Mouse (Mus musculus): Measurements from ENCODE around the gene Ctnna2. TPM values are rescaled to one million over a fixed set of nuclear protein-coding genes. Genes with fewer than 3 reads are reported as not detected.

The Ctnna2 gene
- polyA plus RNA-seq, 1 experiment from 2014 or later, result 0.44 TPM

DNA sequence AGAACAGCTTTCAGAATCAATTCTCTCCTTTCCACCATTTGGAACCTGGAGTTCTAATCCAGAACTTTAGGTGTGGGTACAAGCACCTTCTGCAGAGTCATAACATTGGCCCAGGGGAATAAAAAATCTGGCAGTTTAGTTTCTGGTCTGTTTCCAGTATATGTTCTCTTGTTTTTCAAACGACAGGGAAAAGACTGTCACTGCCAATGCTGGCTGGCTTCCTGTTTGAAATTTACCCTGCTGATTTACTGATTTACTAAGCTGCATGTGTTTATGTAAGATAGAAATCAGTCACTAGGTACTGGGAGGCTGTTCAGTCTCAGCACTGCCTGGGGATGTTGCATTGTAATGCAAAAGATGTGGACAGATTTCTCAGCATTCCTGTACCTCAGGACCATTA lies 375.6 kb downstream of the Ctnna2 start:
- no peak for DNase-seq (ENCODE audit: low spot score)

DNA sequence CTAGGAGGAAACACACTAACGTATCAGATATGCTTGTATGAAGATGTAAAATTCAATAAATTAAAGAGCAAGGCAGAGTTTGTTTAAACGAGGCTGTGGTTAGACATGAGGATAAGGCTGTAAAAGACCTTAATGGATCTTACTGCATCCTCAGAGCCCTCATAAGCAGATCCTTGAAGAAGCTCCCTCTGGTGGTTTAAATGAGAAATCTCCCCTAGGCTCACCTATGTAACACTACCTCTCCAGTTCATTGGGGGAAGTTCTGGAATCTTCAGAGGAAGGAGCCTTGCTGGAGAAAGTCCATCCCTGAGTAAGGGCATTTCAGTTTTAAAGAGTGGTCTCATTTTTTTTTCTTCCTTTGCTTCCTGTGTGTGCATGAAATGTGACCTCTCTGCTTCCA lies 380.3 kb downstream of the Ctnna2 start:
- no peak for DNase-seq (ENCODE audit: low spot score)

DNA sequence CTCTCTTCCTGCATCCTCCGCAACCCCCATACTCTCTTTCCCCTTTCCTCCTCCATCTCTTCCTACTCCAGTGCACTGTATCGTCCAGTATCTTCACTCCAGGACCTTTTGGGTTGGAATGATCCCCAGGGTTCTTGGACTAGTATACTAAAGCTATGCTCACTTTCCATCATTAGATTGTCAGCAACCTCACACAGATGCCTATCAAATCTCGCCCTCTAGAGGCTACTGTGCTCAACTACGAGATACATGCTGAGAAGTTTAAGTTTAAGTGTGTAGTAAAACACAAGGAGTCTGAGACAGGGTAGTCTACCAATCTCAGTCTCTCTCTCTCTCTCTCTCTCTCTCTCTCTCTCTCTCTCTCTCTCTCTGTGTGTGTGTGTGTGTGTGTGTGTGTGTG lies 396.9 kb downstream of the Ctnna2 start:
- DNase-seq (ENCODE audit: low spot score), result no peak

DNA sequence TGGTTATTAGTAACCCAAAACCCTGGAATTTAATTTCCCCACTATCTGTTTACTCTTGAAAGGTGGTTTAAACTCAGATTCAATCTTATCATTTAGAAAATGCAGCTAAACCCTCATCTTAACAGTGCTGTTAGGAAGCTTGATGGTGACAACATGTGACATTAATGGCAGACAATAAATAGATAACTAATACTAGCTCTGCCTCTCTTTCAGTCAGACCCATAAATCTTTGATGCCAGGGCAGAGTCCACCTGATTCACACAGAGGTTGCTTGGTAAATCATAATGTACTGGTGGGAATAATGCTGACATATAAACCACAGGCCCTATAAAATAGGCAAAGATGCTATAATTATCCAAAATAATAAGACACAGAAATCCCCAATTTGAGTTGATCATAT lies 398.6 kb downstream of the Ctnna2 start:
- DNase-seq (ENCODE audit: low spot score), result no peak

DNA sequence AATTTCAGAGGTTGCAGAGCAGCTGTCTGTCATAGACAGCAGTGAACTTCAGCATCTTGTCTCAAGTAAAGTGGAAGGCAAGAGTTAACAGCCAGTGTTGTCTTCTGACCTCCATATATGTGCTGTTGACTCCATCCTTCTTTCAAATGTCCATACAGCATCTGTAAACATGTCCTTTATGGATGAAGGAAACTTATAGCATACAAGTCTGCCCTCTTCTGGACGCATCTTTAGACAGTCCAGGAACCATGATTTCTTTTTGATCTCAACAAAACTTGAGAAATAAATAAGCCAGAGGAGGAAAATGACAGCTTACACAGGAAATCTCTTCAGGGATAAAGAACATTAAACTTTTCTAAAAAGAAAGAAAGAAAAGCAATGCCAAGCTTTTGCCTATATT lies 400.9 kb downstream of the Ctnna2 start:
- DNase-seq (ENCODE audit: low spot score), result no peak

DNA sequence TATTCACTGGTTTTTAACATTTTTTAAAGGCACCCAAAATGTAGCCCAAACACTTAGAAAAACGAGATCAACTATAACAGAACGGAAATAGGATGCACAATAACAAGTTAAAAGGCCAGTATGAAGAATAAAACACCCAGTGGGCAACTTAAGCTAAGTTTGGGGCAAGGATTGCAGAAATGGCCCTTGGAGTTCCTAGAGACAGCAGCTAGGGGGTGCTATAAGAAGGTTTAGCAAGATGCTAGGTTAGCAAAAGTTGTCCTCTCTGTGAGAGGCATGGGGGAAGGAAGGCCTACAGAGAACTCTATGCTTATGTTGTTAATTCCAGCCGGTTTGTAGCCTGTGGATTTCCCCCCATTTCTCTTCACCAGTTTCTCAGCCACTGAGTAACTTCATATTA lies 401.9 kb downstream of the Ctnna2 start:
- DNase-seq (ENCODE audit: low spot score), result no peak

DNA sequence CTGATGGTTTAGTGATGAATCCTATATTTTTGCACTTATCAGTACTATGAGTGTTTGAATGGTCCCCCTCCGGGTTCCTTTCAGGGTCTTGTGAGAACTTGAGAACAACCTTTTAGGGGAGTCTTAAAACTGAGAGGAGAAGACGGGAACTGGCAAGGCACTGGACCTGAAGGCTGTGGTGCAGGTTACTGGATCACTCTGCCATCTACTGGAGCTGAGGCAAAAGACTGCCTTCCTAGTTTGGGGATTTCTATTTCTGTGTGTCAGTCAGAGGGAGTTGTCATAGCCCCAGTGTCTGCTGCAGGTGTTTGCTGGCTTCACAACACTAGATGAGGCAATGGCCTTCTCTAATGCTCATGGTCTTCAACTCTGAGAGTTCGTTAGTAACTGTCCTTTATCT lies 406.9 kb downstream of the Ctnna2 start:
- no peak for DNase-seq (ENCODE audit: low spot score)

DNA sequence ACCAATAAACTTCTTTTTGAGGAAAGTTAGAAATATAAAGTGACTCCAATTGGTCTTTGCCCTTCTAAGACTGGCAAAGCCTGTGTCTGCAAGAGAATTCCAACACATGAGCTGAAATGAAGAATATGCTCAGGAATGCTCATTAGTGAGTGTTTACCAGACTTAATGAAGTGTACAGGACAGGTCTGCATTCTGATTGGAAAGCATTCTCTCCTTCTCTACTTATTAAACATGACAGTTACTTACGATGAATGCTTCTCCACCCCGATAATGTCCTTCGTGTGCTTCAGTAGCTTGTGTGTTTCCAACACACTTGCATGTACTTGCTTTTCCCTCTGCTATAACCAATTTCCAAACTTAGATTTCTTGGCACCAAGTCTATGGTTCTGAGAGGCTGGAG lies 409.6 kb downstream of the Ctnna2 start:
- no peak for DNase-seq (ENCODE audit: low spot score)

DNA sequence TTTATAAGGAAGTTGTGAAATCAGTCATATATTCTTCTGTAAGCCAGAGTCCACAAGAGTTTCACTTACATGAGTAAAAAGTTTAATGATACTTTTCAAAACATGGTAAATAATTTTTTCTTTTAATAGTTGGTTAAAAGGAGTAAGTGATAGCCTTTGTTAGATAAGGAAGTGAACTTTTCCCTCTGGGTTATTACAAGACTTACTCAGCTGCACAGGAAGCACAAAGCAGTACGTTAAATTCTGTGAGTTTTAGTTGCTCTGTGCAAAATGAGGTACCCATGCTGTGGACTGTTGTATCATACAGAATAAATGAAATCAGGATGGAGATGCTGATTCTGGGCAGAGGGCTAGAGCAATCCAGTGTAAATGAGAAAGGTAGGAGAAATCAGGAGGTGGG lies 423.3 kb downstream of the Ctnna2 start:
- no peak for DNase-seq (ENCODE audit: low spot score)

DNA sequence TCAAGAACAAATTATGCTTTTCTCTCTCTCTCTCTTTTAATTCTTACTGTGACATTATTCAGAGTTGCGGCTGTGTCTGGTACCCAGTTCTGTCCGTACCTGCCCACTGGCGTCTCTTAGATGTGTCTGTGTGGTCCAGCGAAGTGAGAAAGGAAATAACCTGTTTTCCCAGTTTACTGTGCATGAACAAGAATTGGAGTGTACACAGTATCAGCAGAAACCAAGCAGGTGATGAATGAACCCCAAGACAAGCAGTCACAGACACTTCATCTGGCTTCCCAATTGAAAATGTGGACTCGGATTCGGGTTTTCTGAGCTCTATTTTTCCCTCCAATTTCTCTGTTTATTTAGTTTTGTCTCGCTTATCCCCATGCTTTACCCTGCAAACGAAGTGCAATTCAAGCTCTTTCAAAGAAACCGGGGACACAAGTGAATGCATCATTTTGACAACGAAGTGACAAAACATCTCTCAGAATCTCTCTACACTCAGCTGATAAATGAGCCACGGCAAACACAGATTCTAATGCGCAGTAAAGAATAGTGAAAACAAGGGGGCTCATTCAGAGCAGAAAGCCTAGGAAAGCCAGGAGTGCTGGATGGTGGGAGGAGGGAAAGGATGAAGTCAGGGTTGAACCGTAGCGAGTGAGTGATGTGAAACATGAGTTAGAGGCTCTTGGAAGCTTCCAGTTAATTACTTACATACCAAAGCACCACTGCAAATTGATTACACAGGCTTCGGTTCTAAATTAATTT lies 442.3 kb downstream of the Ctnna2 start:
- no peak for DNase-seq (ENCODE audit: low spot score)

DNA sequence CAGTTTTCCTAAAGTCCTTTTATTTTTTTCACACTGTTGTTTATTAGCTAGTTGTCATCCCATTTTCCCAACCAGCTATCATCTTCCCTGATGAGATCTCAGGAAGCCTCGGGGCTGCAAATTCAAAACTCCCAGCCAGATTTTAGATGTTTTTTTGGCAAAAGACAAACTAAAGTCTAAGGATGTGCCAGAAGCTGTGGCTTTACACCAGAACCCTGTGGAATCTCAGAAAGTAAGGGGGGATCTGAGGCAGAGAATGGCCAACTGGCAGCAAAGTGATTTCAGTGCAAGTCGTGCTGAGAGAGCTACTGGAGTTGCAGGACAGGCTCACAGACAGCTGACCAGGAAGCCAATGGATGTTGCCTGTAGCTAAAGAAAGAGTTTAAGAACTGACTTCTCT lies 451.9 kb downstream of the Ctnna2 start:
- no peak for DNase-seq (ENCODE audit: low spot score)

DNA sequence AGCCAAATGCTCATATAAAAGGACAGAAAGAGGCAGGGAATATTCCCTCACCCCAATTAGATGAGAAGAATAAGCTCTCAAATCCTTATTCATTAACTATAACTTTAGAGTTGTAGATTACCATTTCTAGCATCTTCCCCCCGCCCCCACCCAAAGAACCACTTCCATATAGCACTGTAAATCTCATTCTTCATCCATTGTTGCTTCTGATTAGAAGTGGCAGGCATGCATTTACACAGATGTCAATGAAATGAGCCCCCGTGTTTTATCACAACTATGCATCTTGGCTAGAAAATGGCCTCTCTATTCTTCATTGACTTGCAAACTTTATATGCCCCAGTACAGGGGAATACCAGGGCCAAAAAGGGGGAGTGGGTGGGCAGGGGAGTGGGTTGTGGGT lies 457.7 kb downstream of the Ctnna2 start:
- DNase-seq (ENCODE audit: low spot score), result no peak

DNA sequence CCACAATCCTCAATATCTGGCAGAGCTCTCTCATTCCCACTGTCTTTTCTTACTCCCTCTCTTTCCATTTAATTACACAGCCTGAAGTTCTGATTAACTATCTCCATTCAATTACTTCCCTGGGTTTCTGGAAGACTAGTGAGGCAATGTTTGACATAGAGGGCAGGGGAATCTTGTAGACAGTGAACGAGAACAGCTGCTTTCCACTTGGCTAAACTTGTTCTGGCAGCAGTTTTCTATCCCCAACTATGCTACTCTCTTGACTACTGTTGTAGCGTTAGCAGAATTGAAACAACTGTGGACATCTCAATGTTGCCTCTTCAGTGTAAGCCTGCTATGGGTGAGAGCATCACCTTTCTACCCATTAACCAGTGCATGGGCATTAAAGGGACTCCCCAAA lies 463.0 kb downstream of the Ctnna2 start:
- no peak for DNase-seq (ENCODE audit: low spot score)

DNA sequence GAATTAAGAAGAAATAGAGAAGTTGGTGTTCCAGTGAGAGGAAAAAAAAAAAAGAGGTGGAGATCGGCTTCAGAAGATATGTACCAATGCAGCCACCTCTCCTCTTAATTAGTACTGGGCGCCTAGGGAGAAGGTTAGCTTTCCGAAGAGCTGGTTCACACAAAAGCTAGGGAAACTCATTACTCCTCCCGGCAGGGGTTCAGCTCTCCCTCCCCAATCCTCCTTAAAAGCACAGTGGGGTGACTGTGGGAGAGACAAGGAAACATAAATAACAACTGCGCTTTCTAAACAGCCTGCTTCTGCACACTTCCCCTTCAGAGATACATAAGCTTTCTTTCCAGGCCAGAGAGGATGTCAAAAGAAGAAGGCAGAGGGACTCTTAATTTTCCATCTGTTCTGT lies 467.7 kb downstream of the Ctnna2 start:
- DNase-seq (ENCODE audit: low spot score), result no peak

DNA sequence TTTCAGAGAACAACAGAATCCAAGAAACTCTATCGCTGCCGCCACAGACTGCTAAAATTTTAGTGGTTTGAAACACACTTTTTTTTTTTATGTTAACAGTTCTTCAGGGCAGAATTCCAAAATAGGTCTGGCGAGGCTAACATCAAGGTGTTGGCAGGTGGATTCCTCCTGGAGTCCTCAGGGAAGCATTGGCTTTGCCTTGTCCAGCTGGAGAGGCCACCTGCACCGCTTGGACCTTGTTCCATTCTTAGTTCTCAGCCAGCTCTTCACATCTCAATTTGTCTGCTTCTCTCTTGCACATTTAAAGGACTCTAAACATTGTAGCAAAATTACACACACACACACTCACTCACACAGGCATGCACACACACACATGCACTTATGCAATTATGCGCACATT lies 487.8 kb downstream of the Ctnna2 start:
- DNase-seq (ENCODE audit: low spot score), result no peak

DNA sequence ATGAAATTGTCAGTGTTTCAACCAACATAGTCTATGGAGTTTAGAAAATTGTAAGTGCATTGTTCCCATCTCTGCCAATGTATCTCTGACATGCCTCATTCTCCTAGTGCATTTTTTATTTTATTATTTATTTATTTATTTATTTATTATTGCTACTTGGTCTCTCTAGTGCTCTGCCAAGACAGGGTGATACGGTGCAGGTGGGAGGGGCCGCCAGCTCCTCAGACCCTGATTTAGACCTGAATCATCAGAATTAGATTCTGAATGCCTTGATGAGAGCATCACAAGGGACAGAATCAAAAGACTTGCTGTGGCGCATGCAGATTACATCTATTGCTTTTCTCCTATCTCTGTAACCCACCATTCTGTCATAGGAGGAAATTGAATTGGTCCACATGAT lies 492.8 kb downstream of the Ctnna2 start:
- no peak for DNase-seq (ENCODE audit: low spot score)

DNA sequence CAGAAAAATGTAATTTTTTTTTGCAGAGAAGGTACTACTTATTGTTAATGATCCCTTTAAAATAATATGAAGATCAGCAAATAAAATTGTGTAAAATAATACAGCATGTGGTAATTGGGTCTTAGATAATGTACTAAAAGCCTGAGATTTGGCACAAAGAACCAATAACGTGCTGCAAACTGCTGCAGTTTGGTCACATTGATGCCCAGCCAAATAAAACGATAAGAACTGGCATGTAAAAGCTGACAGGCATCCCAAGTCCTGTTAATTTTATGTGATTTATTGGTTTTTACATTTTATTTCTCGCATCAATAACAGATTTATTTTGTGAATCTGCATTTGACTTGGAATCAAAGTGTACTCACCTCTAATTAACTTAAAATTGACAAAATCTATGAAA lies 497.4 kb downstream of the Ctnna2 start:
- no peak for DNase-seq (ENCODE audit: low spot score)

DNA sequence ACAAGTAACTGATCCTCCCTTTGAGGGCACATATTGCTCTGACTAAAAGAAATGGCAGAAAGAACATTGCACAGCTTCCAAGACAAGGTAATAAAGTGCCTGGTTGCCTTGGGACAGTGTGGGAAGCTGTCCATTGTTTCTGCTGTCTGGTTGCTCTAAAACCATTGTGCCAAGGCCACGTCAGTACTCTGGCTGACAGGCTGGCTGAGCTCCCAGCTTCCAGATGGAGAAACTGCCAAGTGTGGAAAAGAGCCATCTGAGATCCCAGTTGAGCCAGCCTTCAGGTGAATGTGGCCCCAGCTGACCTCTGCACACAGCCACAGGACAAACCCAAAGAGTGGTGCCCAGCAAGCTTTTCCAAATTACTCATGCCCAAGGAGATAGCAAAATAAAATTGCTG lies 504.1 kb downstream of the Ctnna2 start:
- DNase-seq (ENCODE audit: low spot score), result no peak

DNA sequence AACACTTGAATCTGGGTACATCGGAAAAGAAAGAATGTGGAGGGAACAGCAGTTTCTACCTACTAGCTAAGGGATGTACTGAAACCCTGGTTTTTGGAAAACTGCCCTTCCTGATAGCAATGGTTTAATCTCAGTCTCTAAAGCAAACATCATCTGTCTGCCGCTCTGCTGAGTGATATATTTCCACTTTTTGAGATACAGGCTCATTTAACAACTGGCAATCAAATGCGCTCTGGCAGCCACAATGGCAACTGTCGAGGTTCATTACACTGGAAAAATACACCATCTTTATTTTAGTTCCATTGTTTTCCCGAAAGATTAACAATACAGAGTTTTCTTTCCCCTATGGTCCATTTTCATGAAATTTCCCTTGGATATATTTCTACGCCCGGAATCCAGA lies 506.2 kb downstream of the Ctnna2 start:
- no peak for DNase-seq (ENCODE audit: low spot score)

DNA sequence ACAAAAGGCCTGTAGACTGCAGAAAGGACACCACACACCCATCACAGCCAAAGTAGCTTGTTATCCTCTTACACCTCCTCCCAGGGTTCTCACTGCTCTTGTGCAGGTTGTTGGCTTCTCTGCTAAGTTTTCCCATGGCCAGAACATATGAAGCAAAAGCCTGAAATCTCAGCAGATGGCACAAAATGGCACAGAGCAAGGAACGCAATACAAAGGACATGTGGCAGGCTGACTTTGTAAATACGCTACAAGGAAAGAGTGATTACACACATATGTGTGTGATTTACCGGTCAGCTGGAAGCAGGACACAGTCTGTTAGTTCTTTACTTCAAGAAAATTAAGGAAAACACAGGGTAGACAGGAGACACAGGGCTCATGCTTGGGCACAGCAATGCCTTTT lies 511.4 kb downstream of the Ctnna2 start:
- DNase-seq (ENCODE audit: low spot score), result no peak

DNA sequence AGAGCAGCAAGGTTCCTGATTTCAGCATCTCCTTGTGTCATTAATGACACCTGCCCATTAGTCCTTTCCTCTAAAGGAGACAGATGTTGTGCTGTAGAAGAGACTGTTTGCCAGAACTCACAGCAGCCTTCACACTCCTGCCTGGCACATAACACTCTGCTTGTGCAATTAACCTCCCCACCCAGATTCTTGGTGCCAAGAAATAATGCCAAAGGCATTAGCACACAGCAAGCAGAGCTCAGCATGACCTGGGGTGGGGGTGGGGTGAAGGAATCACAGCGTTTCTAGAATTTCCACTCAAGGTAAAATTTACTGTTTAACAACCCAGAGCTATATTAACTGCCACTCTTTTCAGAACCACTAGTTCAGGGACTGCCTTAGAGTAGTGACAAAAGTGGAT lies 516.8 kb downstream of the Ctnna2 start:
- DNase-seq (ENCODE audit: low spot score), result no peak

DNA sequence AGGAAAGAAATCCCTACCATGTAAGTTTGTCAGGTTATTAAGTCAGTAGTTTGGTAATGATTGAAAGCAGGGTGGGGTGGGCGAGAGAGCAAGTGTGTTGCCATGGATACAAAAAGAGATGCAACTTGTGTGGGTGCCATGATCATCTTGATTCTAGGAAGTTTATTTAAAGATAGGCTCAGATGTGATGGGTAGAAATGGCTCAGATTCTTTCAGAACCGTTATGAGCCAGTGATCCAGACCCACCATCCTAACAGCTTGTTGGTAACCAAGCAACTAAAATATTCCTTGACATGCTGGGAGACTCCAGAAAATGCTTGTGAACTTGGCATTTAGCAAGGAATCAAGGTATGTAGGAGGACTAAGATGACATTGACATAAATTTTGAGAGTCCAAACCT lies 521.6 kb downstream of the Ctnna2 start:
- DNase-seq (ENCODE audit: low spot score), result no peak

DNA sequence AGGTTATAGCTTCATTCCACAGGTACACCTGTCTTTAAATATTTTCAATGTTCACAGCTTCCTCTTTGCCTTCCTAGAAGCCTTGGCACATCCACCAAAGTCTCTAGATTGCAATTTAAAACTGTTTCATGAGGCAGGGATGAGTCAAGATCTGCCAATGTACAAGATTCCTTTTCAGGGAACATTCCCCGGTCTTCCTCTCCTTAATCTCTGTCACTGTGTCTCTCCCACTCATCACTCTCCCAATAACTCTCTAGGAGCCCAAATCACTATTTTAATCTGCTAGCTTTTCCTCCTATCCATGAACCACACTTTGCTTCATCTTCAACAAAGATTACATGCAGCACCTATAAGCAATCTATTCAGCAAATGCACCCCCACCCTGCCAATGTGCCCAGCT lies 532.6 kb downstream of the Ctnna2 start:
- DNase-seq (ENCODE audit: low spot score), result no peak

DNA sequence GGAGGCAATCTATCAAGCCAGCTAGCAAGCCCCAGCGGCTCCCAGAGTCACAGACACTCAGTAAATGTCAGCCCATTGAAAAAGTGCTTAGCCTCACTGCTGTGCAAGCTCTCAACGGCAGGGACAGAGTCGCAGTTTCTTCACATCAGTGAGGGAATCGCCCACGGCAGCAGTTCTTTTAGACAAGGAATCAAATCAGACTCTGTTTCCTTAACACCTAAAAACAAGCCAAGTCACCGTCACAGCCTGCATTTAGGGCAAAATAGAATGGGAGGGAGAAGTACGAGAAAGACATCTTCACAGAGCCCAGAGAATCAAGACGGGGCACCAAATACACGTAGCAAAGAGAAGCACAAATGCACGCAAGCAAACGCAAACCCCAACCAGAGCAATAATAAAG lies 535.6 kb downstream of the Ctnna2 start:
- no peak for DNase-seq (ENCODE audit: low spot score)
